Mouse (Mus musculus) skeletal muscle tissue, postnatal 0 days (tissue): Measurements from ENCODE around the gene Il2rb. TPM values are rescaled to one million over a fixed set of nuclear protein-coding genes. Genes with fewer than 3 reads are reported as not detected.

Experiments
- polyA plus RNA-seq: library from polyadenylated mRNA; unstranded; fragments of >200 nt; fragmentation: Nextera tagmentation; extraction: Ambion mirVana; gene quantifications from 2 replicates; pipeline ENCODE4 v1.2.1, GENCODE M21; 2015

Gene Il2rb
- 0.15 and 0.30 TPM in 2 replicates for polyA plus RNA-seq

DNA sequence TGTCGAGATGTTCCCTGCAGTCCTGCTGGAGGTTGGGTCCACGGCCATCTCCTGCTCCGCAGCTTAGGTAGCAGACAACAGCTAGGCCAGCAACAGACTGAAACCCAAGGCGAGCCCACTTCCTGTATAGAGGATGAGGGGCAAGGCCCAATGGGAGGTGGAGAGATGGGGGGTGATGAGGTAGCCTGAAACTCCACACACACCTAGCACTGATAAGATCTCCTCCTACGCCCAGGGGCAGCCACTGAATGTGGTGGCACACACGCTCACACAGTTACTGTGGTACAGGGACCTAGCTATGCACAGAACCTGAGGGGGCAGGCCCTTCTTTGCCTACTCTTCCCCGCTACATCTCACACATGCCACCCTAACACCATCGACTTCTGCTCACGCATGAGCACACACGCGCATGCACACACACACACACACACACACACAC is at the start of gene Il2rb:
Gene Il2rb, minus strand, starts transcription at position 304 of the 439 bp plus-strand sequence.

GRCm38 (mm10) chr15:78544561-78545001 is 49.5 kb upstream of the Il2rb start, which contains the start of gene Sstr3:
Sstr3 (minus strand) TSS chr15:78544685.

DNA sequence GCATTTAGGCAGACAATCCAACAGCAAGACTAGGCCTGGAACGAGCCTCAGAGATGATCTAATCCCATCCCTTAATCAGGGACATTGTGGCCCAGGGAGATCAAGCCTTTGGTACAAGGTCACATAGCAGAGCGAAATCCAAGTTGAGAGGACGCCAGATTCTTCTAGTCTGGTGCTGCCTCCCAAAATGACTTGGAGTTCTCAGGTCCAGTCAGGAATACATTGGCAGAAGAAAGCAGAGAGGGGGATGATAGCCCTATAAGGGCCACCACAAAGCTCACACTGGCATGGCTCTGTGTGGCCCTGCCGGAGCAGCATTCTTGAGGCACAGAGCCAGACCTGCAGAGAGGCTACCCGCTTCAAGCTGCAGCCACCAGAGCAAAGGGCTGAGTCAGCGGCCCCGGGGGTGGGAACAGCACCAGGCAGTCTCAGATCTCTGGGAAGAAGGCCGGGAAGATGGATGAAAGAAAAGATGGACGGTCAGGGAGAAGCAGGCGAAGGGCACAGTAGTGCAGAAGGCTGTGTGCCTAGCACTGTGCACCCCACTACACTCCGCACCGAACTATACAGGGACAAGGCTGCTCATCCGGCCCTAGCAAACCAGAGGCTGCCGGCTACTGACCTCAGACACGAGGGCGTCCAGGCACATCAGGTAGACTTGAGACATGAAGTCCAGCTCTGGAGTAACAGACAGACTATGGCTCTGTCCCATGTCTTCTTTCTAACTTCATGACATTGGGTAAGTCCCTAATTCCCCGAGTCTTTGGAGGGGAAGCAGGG is 35.8 kb upstream of the Il2rb start, which contains the start of gene C1qtnf6:
Gene C1qtnf6, minus strand, starts transcription at position 746 of the 780 bp plus-strand sequence.

DNA sequence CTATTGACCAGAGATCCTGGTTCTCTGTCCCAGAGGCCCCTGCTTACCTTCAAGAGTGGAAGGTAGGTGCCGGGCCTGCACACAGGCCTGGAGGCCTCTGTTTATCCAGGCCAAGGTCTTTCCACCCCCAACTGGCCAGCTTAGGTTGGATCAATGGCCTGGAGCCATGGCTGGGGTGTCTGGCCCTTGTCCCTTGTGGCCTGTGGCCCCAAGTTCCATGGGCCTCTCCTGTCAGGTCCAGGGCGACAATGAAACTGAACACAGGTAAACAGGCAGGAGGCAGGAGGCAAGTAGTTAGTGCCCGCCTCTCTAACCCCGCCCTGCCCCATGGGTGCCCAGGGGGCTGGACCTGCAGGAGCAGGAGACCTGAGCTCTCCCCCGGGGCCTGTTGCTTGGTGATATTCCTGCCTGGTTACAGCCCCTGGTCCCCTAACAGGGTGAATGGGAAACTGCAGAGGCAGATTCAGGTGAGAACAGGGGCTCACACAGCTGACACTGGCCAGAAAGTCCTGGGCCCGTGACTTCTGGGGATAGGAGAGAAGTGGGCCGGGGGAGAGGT is 26.6 kb downstream of the Il2rb start, which contains the start of gene Tmprss6:
Gene Tmprss6, minus strand, starts transcription at position 256 of the 559 bp plus-strand sequence.

Other genes with a start within 250 kb of the Il2rb start
- 1.3 TPM in 2 replicates for gene Csf2rb2, start 189.6 kb downstream of the Il2rb start, polyA plus RNA-seq
- gene Csf2rb, start 169.5 kb downstream of the Il2rb start, polyA plus RNA-seq: 2.7 and 4.1 TPM in 2 replicates
- gene Tex33, start 99.4 kb downstream of the Il2rb start, polyA plus RNA-seq: not detected in 2 replicates
- 20.1 and 42.8 TPM in 2 replicates for gene Tst, start 89.4 kb downstream of the Il2rb start, polyA plus RNA-seq
- gene Mpst, start 88.9 kb downstream of the Il2rb start, polyA plus RNA-seq: 1.2 TPM in 2 replicates
- gene Kctd17, start 66.7 kb downstream of the Il2rb start, polyA plus RNA-seq: 26.1 and 33.4 TPM in 2 replicates
- gene Tmprss6, start 26.6 kb downstream of the Il2rb start, polyA plus RNA-seq: 0.27 and 0.58 TPM in 2 replicates
- gene C1qtnf6, start 36.1 kb upstream of the Il2rb start, polyA plus RNA-seq: 23.9 and 32.8 TPM in 2 replicates
- not detected in 2 replicates for gene Sstr3, start 49.4 kb upstream of the Il2rb start, polyA plus RNA-seq
- gene Rac2, start 77.5 kb upstream of the Il2rb start, polyA plus RNA-seq: 14.9 and 21.3 TPM in 2 replicates
- 6.9 and 8.9 TPM in 2 replicates for gene Cyth4, start 101.8 kb upstream of the Il2rb start, polyA plus RNA-seq
- gene Elfn2, start 223.5 kb upstream of the Il2rb start, polyA plus RNA-seq: 0.03 and 0.17 TPM in 2 replicates